Mouse (Mus musculus): ENCODE data around the gene Ucn. TPM values are rescaled to one million over a fixed set of nuclear protein-coding genes. Genes with fewer than 3 reads are reported as not detected.

Gene Ucn
- not detected for total RNA-seq (2021)

DNA sequence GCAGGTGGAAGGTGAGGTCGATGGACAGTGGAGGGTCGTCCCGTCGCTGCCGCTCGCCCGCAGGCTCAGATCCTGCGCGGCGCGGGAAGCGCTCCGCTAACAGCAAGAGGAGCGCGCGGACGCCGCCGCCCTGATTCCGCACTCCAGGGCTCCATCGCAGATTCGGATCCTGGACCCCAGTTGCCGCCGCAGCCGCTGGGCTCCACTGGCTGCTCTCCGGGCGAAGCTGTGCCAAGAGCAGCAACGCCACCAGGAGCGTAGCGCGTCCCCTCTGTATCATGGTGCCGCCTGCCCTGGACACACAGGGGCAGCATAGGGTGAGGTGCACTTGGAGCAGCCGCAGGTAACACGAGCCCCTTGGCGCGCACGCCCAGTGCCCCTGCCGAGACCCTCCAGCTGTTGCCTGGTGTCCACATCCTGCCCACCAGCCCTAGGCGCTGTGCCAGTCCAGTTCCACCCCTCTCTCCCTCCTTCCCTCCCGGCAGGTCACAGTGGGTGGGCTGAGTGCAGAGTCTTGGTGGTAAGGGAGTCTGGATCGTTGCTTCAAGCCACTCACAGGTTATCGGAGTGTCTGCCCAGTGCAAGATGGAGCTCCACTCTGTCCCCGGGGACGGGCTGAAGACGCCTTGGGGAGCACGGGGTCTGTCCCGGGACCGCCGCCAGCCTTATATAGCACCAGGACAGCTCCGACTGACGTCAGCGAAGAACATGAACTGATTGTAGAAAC is at the start of gene Ucn:
Gene Ucn, minus strand, starts transcription at position 589 of the 727 bp plus-strand sequence.
- intact Hi-C loops (cut with DNase I) = no loop called here
- no peak for DNase-seq

DNA sequence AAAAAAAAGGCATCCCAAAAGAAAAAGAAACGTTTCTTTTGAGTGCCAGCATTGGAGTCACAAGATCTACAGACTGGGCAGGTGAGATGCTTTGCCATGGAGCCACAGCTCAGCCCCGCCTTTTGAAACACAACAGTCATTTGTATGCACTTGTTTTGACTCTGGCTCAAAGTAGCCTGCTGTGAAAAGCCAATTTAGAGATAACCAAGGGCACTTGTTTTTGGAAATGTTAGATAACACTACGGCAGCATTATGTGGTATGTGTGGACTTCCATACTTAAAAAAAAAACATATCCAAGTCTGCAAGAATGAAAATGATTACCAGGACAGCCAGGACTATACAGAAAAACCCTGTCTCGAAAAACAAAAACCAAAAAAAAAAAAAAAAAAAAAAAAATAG is 45.0 kb upstream of the Ucn start:
- intact Hi-C loops (cut with DNase I) = no loop called here
- DNase-seq = no peak

DNA sequence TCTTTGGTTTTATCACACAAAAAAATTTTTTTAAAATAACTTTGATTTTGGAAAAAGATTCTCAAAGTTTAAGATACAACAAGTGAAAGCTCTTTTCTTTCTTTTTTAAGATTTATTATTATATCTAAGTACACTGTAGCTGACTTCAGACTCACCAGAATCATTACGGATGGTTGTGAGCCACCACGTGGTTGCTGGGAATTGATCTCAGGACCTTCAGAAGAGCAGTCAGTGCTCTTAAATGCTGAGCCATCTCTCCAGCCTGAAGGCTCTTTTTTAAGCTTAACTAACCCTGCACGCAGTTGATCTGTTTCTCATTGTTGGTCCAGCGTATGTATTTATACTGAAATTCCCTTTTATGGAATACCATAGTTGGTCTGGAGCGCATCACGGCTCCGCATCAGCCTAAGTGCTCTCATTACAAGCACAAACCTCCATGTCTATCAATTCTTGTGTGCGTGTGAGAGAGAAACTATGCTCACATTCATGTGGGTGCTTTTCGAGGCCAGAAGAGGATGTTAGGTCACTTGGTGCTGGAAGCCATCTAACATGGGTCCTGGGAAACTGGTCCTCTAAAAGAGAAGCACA is 42.6 kb upstream of the Ucn start:
- intact Hi-C loops (cut with DNase I) = no loop called here
- DNase-seq = no peak

DNA sequence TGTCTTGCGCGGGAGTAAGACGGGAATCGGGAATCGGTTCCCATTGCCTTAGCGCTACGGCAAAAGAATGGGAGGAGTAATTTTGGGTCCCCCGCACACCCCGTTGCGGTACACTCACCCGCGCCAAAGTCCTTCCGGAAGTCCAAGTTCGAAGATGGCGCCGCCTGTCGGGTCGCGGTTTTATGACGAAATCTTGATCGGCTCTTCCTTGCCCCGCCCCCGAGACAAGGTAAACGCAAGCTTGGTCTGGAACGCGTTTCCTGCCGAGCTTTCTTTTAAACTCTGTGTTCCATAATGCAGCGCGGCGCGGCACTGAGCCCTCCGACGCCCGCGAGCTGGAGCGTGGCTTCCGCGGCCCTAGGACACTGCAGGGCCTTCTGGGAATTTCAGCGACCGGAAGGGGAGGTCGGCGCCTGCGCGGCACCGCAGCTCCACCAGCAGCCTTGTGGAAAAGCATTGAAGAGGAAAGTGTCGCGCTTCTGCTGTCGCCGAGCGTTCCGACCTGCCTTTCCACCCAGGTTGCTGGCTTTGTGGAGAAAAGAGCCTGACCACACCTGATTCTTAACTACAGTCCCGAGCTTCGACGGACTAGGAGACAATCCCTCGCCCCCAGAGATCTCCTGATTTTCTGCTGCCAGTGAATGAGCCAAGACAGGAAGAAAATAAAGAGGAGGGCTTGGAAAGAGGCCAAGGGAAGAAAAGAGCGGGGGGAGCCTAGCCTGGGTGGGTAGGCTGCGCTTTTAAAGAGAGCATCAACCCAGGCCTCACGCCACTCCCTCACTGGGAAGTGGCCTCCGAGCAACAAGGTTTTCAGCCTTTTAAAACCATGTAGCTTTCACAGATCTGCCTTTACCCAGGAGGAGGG is 41.4 kb upstream of the Ucn start, which contains the start of the genes Gm29609 and Gtf3c2:
Gene Gm29609, minus strand, starts transcription at position 146 of the 865 bp plus-strand sequence.
Gene Gtf3c2, minus strand, starts transcription at position 379 of the 865 bp plus-strand sequence.
- intact Hi-C loops (cut with DNase I) = loop anchor here (1.0 to 2.0 kb wide), 2 partner anchors 12 to 61 kb away; partner anchors contain the start of genes Gm9970 and Nrbp1
- DNase-seq = peak; percentile 94 to 96

DNA sequence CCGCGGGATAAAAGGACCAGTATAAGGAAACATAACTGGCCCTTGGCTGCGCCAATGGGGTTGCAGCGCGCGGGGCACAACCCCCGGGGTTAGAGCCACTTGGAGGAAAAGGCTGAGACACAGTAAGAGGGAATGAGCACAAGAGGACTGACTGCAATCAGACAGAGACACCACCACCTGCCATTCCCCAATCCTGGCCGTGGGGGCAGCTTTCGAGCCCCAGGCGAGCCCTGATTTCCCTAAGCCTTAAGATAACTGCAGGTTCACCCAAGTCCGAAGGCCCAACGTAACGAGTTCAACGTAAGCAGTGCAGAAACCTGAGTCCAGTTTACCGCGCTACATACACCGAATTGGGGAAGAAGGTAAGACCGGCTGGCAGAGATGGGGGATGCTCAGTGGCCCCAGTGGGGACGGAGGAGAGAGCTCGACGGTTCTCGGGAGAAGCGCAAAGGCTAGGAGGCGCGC is 40.7 kb upstream of the Ucn start:
- no peak for DNase-seq
- intact Hi-C loops (cut with DNase I) = loop anchor here (2.0 kb wide), 1 partner anchor 61 kb away; the partner anchor contains the start of genes Gm9970 and Nrbp1

DNA sequence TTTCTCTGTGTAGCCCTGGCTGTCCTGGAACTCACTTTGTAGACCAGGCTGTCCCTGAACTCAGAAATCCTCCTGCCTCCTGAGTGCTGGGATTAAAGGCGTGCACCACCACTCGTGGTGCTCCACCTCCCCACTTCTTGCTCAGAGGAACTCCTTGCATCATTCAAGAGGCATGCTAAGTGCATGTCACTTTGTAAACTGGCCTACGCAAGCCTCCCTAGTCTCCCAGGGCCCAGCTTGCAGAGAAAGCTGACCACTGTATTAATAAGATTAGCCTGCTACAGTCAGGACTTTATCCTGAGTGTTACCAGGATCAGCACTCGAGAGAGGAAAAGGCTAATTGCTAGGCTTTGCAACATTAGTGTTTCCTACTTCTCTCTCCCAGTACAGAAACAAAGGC is 30.0 kb upstream of the Ucn start:
- DNase-seq = no peak
- intact Hi-C loops (cut with DNase I) = no loop called here

DNA sequence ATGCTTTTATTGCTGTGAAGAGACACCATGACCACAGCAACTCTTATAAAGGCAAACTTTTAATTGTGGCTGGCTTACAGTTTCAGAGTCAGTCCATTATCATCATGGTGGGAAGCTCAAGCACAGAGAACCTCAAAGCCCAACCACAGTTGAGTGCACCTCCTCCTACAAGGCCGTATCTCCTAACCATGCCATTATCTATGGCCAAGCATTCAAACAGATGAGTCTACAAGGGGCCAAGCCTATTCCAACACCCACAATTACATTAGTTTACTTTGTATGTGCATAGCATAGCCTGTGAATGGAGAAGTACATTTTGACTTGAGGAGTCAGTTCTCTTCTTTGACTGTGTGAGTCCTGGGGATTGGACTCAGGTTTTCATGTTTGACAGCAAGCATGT is 26.2 kb upstream of the Ucn start:
- intact Hi-C loops (cut with DNase I) = no loop called here
- no peak for DNase-seq

DNA sequence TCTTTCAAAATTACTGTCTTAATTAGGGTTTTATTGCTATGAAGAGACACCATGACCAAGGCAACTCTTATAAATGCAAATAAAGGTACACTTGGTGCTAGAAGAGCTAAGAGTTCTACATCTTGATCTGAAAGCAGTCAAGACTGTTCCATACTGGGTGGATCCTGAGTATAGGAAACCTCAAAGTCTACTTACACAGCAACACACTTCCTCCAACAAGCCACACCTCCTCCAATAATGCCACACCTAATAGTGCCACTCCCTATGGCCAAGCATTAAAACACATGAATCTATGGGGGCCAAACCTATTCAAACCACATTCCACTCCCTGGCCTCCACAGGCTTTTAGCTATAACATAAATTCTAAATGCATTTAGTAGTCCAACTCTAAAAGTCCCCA is 23.8 kb upstream of the Ucn start:
- intact Hi-C loops (cut with DNase I) = no loop called here

DNA sequence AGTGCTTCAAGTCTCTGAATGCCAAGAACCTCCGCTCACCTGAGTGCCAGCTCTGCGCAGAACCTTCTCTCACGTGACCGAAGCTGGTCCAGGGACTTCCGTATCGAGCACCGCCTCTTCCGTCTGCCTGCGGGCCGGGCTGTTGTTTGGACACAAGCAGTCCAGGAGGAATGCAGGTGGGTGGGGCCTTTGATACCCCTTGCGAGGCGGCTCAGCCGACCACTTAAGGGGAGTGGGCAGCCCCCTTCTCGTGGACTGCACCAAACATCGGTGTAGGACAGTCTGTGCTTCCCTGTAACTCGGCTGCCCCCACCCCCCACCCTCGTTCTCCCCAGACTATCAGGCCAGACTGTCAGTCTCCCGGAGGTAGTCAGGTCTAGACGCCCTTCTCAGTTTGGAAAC is 15.5 kb upstream of the Ucn start, which contains the start of gene Mpv17:
Gene Mpv17, minus strand, starts transcription at position 100 of the 402 bp plus-strand sequence.
- DNase-seq = peak; percentile 76 to 84
- intact Hi-C loops (cut with DNase I) = loop anchor here (5.0 kb wide), 1 partner anchor 173 kb away; no protein-coding TSS in a partner anchor

More for the DNA sequence above, 23.8 kb upstream of the Ucn start:
- DNase-seq = no peak

DNA sequence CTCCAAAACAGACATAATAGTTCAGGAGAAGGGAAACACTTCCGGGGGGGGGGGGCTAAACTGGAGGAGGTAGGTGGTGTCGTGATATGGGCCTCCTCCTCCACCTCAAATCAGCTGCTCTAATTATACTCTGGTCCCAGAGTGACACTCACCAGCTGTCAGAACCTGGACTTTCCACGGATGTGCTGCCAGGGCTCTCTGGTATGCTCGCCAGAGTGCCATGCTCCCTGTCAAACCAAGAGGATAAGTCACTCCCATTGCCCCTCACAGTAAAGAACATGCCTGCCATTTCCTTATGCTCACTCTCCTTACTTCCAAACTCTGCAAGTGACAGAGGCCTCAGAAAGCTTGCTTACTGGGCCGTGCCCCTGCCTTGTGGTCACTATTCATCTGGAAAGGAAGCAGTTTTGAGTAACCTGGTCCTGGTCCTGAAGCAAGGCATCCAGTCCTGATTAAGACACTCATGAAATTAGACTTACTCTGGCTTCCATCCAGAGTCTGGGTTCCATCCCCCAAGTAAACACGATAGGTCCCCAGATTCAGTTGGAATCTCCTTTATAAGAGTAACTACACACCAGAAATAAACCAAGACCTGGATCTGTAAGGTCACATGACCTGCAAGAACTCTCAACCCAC is 15.0 kb upstream of the Ucn start:
- intact Hi-C loops (cut with DNase I) = loop anchor here (5.0 kb wide), 1 partner anchor 174 kb away; no protein-coding TSS in a partner anchor
- peak in 1 of 2 experiments; percentile 47 for DNase-seq

DNA sequence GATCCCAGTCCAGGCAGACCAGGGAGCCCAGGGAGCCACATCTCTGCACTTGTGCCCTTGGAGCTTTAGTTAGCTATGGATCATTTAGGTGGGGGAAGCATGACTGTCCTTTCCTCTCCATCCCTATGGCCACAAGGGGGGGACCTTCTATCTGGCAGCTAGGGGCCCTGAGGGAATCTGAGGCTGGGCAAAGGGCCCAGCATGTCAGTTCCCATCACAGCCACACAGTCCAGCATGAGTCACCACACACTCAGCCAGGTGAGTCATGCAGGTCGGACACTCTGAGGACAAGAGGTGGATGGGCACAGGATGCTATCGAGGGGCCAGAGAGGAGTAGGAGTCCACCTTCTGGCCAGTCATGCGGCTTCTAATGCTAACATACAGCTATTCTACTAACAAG is 13.1 kb upstream of the Ucn start:
- intact Hi-C loops (cut with DNase I) = loop anchor here (5.0 kb wide), 1 partner anchor 176 kb away; no protein-coding TSS in a partner anchor
- peak in 1 of 2 experiments; percentile 40 for DNase-seq

DNA sequence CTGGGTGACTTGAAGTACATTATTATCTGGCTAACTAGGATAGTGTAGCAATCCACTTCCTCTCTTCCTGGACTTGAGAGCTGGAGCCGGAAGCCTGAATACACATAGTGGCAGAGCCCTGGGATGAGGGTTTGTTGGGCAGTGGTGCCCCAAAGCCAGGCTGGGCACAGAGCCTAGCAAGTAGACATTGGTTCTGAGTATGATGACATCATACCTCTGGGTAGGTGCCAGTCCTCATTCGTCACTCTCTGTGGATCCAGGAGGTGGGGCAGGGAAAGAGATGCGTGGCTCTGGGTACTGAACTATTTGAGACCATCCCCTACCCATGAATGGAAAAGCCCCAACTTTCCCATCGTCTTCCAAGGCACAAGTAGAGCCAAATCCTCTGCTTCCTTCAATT is 11.2 kb upstream of the Ucn start:
- no peak for DNase-seq
- intact Hi-C loops (cut with DNase I) = loop anchor here (5.0 kb wide), 1 partner anchor 178 kb away; no protein-coding TSS in a partner anchor

DNA sequence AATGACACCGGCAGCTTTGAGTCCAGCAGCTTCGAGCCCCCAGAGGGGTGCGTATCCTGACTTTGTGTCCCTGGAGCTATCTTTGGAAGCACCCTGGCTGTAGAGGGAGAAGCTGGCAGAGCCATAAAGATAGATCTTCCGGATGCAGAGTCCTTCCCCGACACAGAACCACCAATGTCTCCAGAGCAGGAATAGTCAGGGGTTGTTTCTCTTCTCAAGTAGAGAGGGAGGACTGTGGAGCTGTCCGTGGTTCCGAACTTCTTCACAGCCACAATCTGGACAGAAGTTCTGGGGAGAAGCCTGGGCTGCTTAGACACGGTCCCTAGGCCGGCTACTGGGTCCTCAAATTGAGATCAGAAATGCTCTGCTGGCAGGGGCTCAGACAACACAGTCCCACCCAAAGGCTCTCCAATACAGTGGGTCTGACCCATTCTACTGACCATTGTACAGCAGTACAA is 368 bp upstream of the Ucn start:
- intact Hi-C loops (cut with DNase I) = no loop called here
- no peak for DNase-seq

DNA sequence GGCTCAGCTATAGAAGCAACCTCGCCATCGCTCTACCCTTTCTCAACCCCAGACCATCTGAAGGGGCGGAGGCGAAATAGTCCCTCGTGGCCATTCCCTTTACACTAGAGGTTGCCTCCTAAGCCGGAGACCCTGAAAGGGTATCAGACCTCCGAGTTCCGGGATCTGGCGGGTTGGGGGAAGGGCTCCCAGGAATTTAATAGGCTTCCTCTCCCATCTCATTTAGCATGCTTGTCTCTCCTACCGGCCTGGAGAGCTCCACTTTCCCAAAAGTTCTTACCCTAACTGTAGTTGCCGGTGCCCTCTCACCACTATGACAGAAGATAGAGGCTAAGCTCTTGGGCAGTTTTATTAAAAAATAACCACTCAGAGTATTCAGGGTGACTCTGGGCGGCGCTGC is 971 bp downstream of the Ucn start:
- DNase-seq = no peak
- intact Hi-C loops (cut with DNase I) = no loop called here

DNA sequence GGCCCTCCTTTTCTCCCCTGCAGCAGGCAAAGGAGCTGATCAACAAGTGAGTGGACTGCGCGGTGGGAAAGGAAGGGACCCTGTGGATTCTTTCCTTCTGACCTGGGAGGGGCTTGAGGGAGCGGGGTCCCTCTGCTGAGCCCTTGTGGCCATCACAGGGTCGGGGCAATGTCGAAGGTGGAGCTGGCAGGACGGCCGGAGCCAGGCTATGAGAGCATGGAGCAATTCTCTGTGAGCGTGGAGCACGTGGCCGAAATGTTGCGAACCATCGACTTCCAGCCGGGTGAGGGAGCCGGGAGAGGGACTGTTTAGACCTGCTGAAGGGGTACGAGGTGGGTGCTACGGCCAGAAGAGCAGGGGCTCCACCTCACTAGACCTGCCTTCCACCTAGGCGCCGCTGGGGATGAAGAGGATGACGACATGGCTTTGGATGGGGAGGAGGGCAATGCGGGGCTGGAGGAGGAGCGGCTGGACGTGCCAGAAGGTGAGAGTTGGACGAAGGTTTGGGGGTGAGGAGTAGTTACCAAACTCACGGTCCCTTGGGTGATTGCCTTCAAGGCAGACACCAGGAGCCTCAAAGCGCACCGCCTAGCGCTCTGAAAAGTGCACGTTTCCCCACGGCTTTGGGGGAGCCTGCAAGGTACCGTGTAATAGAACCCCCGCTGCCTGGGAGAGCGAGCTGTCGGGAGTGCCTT is 1.8 kb downstream of the Ucn start:
- intact Hi-C loops (cut with DNase I) = no loop called here
- DNase-seq = no peak

DNA sequence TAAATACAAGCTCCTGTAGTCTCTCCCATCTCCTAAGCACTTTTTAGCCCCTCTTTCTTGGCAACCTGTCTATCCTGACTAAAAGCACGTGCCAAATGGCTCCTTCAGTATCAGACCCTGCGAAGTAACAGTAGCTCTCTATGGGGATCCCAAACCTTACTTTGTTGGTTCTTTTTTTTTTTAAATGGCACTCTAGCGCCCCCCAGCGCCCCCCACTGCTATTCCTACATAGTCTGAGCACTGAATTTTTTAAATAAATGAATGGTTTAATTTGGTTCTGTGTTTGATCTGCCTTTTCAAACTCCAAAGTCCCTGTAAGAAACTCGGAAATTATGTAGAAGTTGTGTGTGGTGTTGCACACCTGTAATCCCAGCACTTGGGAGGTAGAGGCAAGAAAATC is 12.6 kb downstream of the Ucn start:
- intact Hi-C loops (cut with DNase I) = no loop called here
- DNase-seq = no peak

DNA sequence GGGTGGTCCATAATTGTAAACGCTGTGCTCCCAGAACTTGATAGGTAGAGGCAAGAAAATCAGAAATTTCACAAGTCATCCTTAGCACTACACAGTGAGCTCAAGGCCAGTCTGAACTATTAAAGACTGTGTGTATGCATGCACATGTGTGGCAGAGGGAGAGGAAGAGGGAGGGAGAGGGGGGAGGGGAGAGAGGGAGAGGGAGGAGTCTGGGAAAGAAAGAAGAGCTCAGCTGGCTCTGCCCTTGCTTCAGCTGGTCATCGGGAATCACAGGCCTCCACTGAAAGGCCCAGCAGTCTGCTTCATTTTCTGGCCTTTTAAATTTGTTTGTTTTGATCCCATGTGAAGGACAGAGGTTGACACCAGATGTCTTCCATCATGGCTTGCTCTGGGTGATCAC is 15.1 kb downstream of the Ucn start:
- DNase-seq = no peak
- intact Hi-C loops (cut with DNase I) = no loop called here

DNA sequence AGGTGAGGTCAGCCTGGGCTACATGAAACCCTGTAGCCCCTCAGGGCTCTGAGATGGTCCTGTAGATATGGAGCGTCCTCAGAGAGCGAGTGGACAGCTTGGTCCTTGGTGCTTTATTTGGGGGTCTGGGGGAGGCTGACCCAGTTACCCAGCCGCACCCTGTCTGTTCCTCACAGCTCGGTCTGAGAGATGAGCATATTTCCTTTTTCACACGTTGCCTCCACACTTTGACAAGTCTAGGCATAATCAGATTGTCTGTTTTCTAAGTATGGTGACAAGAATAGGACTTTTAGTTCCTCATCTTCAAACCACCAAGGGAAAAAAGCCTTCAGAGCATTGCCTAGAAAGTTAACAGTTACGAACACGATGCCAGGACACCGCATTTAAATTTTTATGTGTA is 17.5 kb downstream of the Ucn start:
- intact Hi-C loops (cut with DNase I) = no loop called here
- no peak for DNase-seq

DNA sequence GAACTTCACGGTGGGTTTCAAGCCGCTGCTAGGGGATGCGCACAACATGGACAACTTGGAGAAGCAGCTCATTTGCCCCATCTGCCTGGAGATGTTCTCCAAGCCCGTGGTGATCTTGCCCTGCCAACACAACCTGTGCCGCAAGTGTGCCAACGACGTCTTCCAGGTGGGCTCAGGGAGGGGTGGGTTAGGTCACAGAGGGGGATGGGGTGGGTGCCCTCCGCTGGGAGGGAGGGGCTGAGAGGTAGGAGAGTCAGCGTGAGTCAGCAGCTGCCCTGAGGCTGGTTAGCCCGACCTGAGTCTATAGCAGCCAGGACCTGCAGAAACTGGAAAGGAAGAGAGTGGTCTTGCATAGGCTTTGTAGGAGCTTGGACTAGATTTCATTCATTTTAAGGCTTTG is 21.7 kb downstream of the Ucn start:
- intact Hi-C loops (cut with DNase I) = no loop called here
- no peak for DNase-seq

Measured in heart, postnatal 36 days (tissue).